Mouse (Mus musculus) kidney, embryonic 14.5 days (tissue): Measurements from ENCODE around the gene Atl2. TPM values are rescaled to one million over a fixed set of nuclear protein-coding genes. Genes with fewer than 3 reads are reported as not detected.

Source experiments
- ATAC-seq: fragments of 200-750 bp; cut with Nextera tagmentation; 2 replicates; pipeline ENCODE4 v1.8.0; 2017; ENCODE audit warnings: moderate number of reproducible peaks, mild to moderate bottlenecking, moderate TSS enrichment, moderate library complexity; ENCODE audit not compliant: low FRiP score, low TSS enrichment
- H3K27ac ChIP-seq: fragments of 300-500 bp; sonication (generic); 2 replicates; pipeline ENCODE4 v1.5.1; 2014; ENCODE audit warnings: low read depth, mild to moderate bottlenecking, low read length, moderate library complexity, mixed read lengths
- H3K27me3 ChIP-seq: fragments of 300-500 bp; sonication (generic); 2 replicates; pipeline ENCODE4 v1.6.1; 2014; ENCODE audit warnings: mild to moderate bottlenecking, low read length; ENCODE audit not compliant: control insufficient read depth, insufficient read depth
- H3K36me3 ChIP-seq: fragments of 300-500 bp; sonication (generic); 2 replicates; pipeline ENCODE4 v1.6.1; 2014; ENCODE audit warnings: low read length, mixed read lengths; ENCODE audit not compliant: control insufficient read depth, insufficient read depth
- H3K4me1 ChIP-seq: fragments of 300-500 bp; sonication (generic); 2 replicates; pipeline ENCODE4 v1.6.1; 2014; ENCODE audit warnings: low read length, mixed read lengths; ENCODE audit not compliant: control insufficient read depth, insufficient read depth
- H3K4me2 ChIP-seq: fragments of 300-500 bp; sonication (generic); replicated peaks from 2 replicates; pipeline ENCODE4 v1.6.1; 2014; ENCODE audit warnings: low read depth, mild to moderate bottlenecking, low read length
- H3K4me3 ChIP-seq: fragments of 300-500 bp; sonication (generic); 2 replicates; pipeline ENCODE4 v1.5.1; 2014; ENCODE audit warnings: mild to moderate bottlenecking, low read length
- H3K9ac ChIP-seq: fragments of 300-500 bp; sonication (generic); 2 replicates; pipeline ENCODE4 v1.6.1; 2014; ENCODE audit warnings: low read depth, mild to moderate bottlenecking, low read length, moderate library complexity
- H3K9me3 ChIP-seq: fragments of 300-500 bp; sonication (generic); 2 replicates; pipeline ENCODE4 v1.6.1; 2016; ENCODE audit warnings: low read length; ENCODE audit not compliant: control insufficient read depth
- WGBS: fragments of 180-500 bp; shearing (Covaris S2); extraction: QIAGEN DNeasy Blood & Tissue Kit; methylation state at CpG from one replicate; pipeline ENCODE4 v1.1.7; 2014; 5-methylcytosine and 5-hydroxymethylcytosine counted together
- polyA plus RNA-seq: library from polyadenylated mRNA; unstranded; fragments of >200 nt; fragmentation: Nextera tagmentation; extraction: Ambion mirVana; gene quantifications from 2 replicates; pipeline ENCODE4 v1.2.1, GENCODE M21; 2014

Gene Atl2
- polyA plus RNA-seq, result 27.8 and 41.8 TPM in 2 replicates

- H3K27me3 ChIP-seq, result peaks cover 4% of the 10 kb centered on the region; the same call in 1 of the 2 replicates
- H3K4me2 ChIP-seq, result peak within 1 kb of the TSS; percentile 89
- under 1% methylated on average over 51 of the region's 51 CpGs for WGBS
- no peaks in the 10 kb centered on the region for H3K36me3 ChIP-seq
- H3K9me3 ChIP-seq, result no peaks in the 10 kb centered on the region
- ATAC-seq, result peak; percentile 94
- H3K4me3 ChIP-seq, result peak within 1 kb of the TSS; percentile 94
- H3K4me1 ChIP-seq, result peaks cover 21% of the 10 kb centered on the region
- peak within 1 kb of the TSS; percentile 96 for H3K27ac ChIP-seq
- H3K9ac ChIP-seq, result peak within 1 kb of the TSS; percentile 98
Observed at GRCm38 (mm10) chr17:79895911-79896423, at the start of gene Atl2. TSS of gene Atl2 (minus strand) at chr17:79896123.

- ATAC-seq, result 0 out of 2 replicates have a peak, but pooled peaks have one; percentile 80
- no peak overlapping the region for H3K4me3 ChIP-seq
- H3K9me3 ChIP-seq, result no peaks in the 10 kb centered on the region
- no peak overlapping the region for H3K27ac ChIP-seq
- H3K36me3 ChIP-seq, result no peaks in the 10 kb centered on the region
- H3K4me2 ChIP-seq, result no peak overlapping the region
- WGBS, result 27% methylated on average over 6 of the region's 6 CpGs
- no peaks in the 10 kb centered on the region for H3K27me3 ChIP-seq
- H3K4me1 ChIP-seq, result 0 out of 2 replicates have a peak, but pooled peaks cover 2% of the 10 kb centered on the region
- H3K9ac ChIP-seq, result no peak overlapping the region
Observed at GRCm38 (mm10) chr17:79944851-79945250, 48.9 kb upstream of the Atl2 start.

- Histone ChIP-seq H3K4me1 (0 out of 2 replicates have a peak, but pooled peaks cover 2% of the 10 kb centered on the region), H3K4me2 (no peak overlapping the region), H3K9ac (no peak overlapping the region), H3K9me3 (no peaks in the 10 kb centered on the region), H3K27me3 (no peaks in the 10 kb centered on the region), H3K4me3 (no peak overlapping the region), H3K36me3 (no peaks in the 10 kb centered on the region), H3K27ac (no peak overlapping the region)
- WGBS, result 72% methylated on average over 5 of the region's 5 CpGs
- no peak for ATAC-seq
Observed at GRCm38 (mm10) chr17:79942418-79942817, 46.5 kb upstream of the Atl2 start.

- Histone ChIP-seq H3K27ac (no peak overlapping the region), H3K27me3 (no peaks in the 10 kb centered on the region), H3K4me3 (no peak overlapping the region), H3K9me3 (no peaks in the 10 kb centered on the region), H3K4me1 (0 out of 2 replicates have a peak, but pooled peaks cover 2% of the 10 kb centered on the region), H3K4me2 (no peak overlapping the region), H3K9ac (no peak overlapping the region), H3K36me3 (no peaks in the 10 kb centered on the region)
- no peak for ATAC-seq
- WGBS, result 76% methylated on average over 3 of the region's 3 CpGs
Observed at GRCm38 (mm10) chr17:79939133-79939532, 43.2 kb upstream of the Atl2 start.

GRCm38 (mm10) chr17:79937921-79938601, 42.1 kb upstream of the Atl2 start:
- no peak overlapping the region for H3K9ac ChIP-seq
- H3K9me3 ChIP-seq, result no peaks in the 10 kb centered on the region
- 84% methylated on average over 10 of the region's 10 CpGs for WGBS
- no peak overlapping the region for H3K27ac ChIP-seq
- 0 out of 2 replicates have a peak, but pooled peaks cover 2% of the 10 kb centered on the region for H3K4me1 ChIP-seq
- no peak overlapping the region for H3K4me3 ChIP-seq
- H3K27me3 ChIP-seq, result no peaks in the 10 kb centered on the region
- H3K36me3 ChIP-seq, result no peaks in the 10 kb centered on the region
- no peak overlapping the region for H3K4me2 ChIP-seq
- ATAC-seq, result no peak

GRCm38 (mm10) chr17:79934370-79934769, 38.4 kb upstream of the Atl2 start:
- H3K9ac ChIP-seq, result no peak overlapping the region
- ATAC-seq, result no peak

GRCm38 (mm10) chr17:79932676-79933278, 36.9 kb upstream of the Atl2 start:
- Histone ChIP-seq H3K27me3 (no peaks in the 10 kb centered on the region), H3K4me2 (no peak overlapping the region), H3K27ac (no peak overlapping the region), H3K9ac (no peak overlapping the region), H3K4me1 (no peaks in the 10 kb centered on the region), H3K36me3 (no peaks in the 10 kb centered on the region), H3K4me3 (no peak overlapping the region), H3K9me3 (no peaks in the 10 kb centered on the region)
- no peak for ATAC-seq
- whole genome bisulfite sequencing, result 80% methylated on average over 5 of the region's 5 CpGs

More at GRCm38 (mm10) chr17:79934370-79934769, 38.4 kb upstream of the Atl2 start:
- H3K36me3 ChIP-seq, result no peaks in the 10 kb centered on the region
- no peak overlapping the region for H3K27ac ChIP-seq
- H3K4me1 ChIP-seq, result no peaks in the 10 kb centered on the region
- H3K27me3 ChIP-seq, result no peaks in the 10 kb centered on the region
- WGBS, result 90% methylated on average over 15 of the region's 15 CpGs
- no peak overlapping the region for H3K4me2 ChIP-seq
- no peak overlapping the region for H3K4me3 ChIP-seq
- H3K9me3 ChIP-seq, result no peaks in the 10 kb centered on the region

GRCm38 (mm10) chr17:79927110-79927509, 31.2 kb upstream of the Atl2 start:
- Histone ChIP-seq H3K4me2 (no peak overlapping the region), H3K4me3 (no peak overlapping the region), H3K36me3 (no peaks in the 10 kb centered on the region), H3K4me1 (no peaks in the 10 kb centered on the region), H3K27me3 (no peaks in the 10 kb centered on the region), H3K27ac (no peak overlapping the region), H3K9me3 (no peaks in the 10 kb centered on the region), H3K9ac (no peak overlapping the region)
- ATAC-seq, result no peak
- 89% methylated on average over 2 of the region's 2 CpGs for WGBS

- Histone ChIP-seq H3K4me3 (no peak overlapping the region), H3K4me2 (no peak overlapping the region), H3K27me3 (no peaks in the 10 kb centered on the region), H3K9ac (no peak overlapping the region), H3K36me3 (no peaks in the 10 kb centered on the region), H3K4me1 (no peaks in the 10 kb centered on the region), H3K27ac (no peak overlapping the region), H3K9me3 (no peaks in the 10 kb centered on the region)
- WGBS, result 79% methylated on average over 3 of the region's 3 CpGs
- no peak for ATAC-seq
Observed at GRCm38 (mm10) chr17:79926486-79926885, 30.6 kb upstream of the Atl2 start.
